Mouse (Mus musculus) midbrain, embryonic 15.5 days (tissue): Measurements from ENCODE around the gene Focad. TPM values are rescaled to one million over a fixed set of nuclear protein-coding genes. Genes with fewer than 3 reads are reported as not detected.
A peak's percentile ranks its signal among the peaks of the same experiment; 100 is the strongest.
"Not testable (repeated sequence)": the region's sequence is repeated elsewhere in the genome, so short reads cannot be mapped to it uniquely, and the experiment has no call there.

Experiments
- ATAC-seq: fragments of 200-750 bp; cut with Nextera tagmentation; replicated peaks from 2 replicates; pipeline ENCODE4 v1.8.0; 2017; ENCODE audit warnings: moderate TSS enrichment
- H3K27ac ChIP-seq: fragments of 300-500 bp; sonication (generic); 2 replicates; pipeline ENCODE4 v1.5.1; 2015; ENCODE audit warnings: mild to moderate bottlenecking, inconsistent platforms
- H3K27me3 ChIP-seq: fragments of 300-500 bp; sonication (generic); replicated peaks from 2 replicates; pipeline ENCODE4 v1.6.1; 2015; ENCODE audit warnings: inconsistent platforms
- H3K36me3 ChIP-seq: fragments of 300-500 bp; sonication (generic); replicated peaks from 2 replicates; pipeline ENCODE4 v1.6.1; 2015; ENCODE audit warnings: inconsistent platforms
- H3K4me1 ChIP-seq: fragments of 300-500 bp; sonication (generic); 2 replicates; pipeline ENCODE4 v1.6.1; 2015; ENCODE audit warnings: inconsistent platforms
- H3K4me2 ChIP-seq: fragments of 300-500 bp; sonication (generic); 2 replicates; pipeline ENCODE4 v1.6.1; 2015; ENCODE audit warnings: inconsistent platforms, mild to moderate bottlenecking, moderate library complexity
- H3K4me3 ChIP-seq: fragments of 300-500 bp; sonication (generic); 2 replicates; pipeline ENCODE4 v1.5.1; 2015; ENCODE audit warnings: mild to moderate bottlenecking, inconsistent platforms
- H3K9ac ChIP-seq: fragments of 300-500 bp; sonication (generic); 2 replicates; pipeline ENCODE4 v1.6.1; 2015; ENCODE audit warnings: mild to moderate bottlenecking, inconsistent platforms
- H3K9me3 ChIP-seq: fragments of 300-500 bp; sonication (generic); 2 replicates; pipeline ENCODE4 v1.6.1; 2016; ENCODE audit warnings: inconsistent platforms
- WGBS: fragments of 180-500 bp; shearing (Covaris S2); methylation state at CpG from one replicate; pipeline ENCODE4 v1.1.7; 2015; ENCODE audit warnings: mixed read lengths; 5-methylcytosine and 5-hydroxymethylcytosine counted together
- polyA plus RNA-seq: library from polyadenylated mRNA; unstranded; fragments of >200 nt; fragmentation: Nextera tagmentation; extraction: Ambion mirVana; gene quantifications from 2 replicates; pipeline ENCODE4 v1.2.1, GENCODE M21; 2015

Focad gene
- polyA plus RNA-seq, 1 experiment from 2014 or later = 15.1 TPM

GRCm38 (mm10) chr4:88390596-88390995 is 296.2 kb downstream of the Focad start:
- not testable (repeated sequence) for H3K9ac ChIP-seq, H3K9me3 ChIP-seq, H3K27ac ChIP-seq, H3K36me3 ChIP-seq, ATAC-seq, H3K4me3 ChIP-seq, H3K4me2 ChIP-seq, H3K27me3 ChIP-seq, H3K4me1 ChIP-seq
- 54% methylated on average over 1 of the region's 1 CpGs for WGBS

DNA sequence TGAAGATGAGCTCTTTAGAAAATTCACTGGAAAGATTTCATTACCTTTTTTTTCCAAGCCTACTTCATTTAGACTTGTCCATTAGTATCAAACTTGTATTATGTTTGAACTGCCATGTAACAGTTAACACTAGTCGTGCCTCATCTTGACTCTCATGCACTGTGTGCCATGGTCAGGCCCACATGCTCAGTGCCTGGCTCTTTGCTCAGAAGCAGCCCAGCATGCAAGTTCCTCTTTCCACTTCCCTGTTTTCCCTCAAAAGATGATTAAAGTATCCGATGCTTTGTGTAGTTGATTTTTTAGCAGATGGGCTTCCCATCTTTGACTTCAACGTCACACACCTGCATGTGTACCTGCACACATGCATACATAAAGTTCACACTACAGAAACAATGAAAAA is 301.3 kb downstream of the Focad start:
- ATAC-seq = no peak
- H3K27me3 ChIP-seq = no peaks in the 10 kb centered on the region
- no peaks in the 10 kb centered on the region for H3K9me3 ChIP-seq
- 92% methylated on average over 3 of the region's 3 CpGs for WGBS
- H3K36me3 ChIP-seq = no peaks in the 10 kb centered on the region
- H3K4me3 ChIP-seq = no peak overlapping the region
- no peak overlapping the region for H3K4me2 ChIP-seq
- no peaks in the 10 kb centered on the region for H3K4me1 ChIP-seq
- no peak overlapping the region for H3K9ac ChIP-seq
- no peak overlapping the region for H3K27ac ChIP-seq

- no peak overlapping the region for H3K4me2 ChIP-seq
- H3K36me3 ChIP-seq = no peaks in the 10 kb centered on the region
- H3K27me3 ChIP-seq = no peaks in the 10 kb centered on the region
- 79% methylated on average over 6 of the region's 6 CpGs for WGBS
- no peak overlapping the region for H3K4me3 ChIP-seq
- no peak overlapping the region for H3K27ac ChIP-seq
- no peak overlapping the region for H3K9ac ChIP-seq
- no peaks in the 10 kb centered on the region for H3K4me1 ChIP-seq
- no peak for ATAC-seq
- H3K9me3 ChIP-seq = no peaks in the 10 kb centered on the region
These were observed 302.6 kb downstream of the Focad start for GRCm38 (mm10) chr4:88396995-88397521.

DNA sequence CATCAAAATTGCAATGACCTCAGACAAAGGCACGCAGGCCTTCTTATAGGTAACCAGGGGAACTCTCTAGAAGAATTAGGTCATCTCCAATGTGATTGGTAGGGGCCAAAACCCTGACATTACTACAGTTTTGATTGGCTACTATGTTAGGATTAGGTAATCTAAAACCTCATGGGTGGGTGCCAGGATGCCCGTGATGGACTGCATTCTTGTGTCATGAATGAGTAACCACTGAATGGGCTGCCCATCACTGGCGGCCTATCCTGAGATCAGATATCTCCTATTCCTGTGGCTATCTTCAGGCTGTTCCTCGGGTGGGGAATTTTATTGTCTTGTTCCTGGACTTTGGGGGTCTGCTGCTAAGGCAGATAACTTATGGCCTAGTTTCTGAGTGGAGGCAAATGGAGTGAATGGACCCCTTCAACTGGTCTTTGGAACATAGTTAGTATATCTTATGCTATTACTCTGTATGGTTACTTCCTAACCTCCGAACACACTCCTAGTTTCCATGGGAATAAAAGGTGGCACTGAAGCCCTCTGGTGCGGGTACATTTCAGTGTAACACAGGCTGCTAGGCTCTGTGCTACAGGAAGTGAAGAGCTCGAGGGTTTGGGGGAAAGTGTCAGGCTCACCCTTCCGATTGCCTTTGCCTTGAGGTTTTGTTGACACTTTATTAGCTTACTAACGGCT is 306.0 kb downstream of the Focad start:
- Histone ChIP-seq H3K9ac (no peak overlapping the region), H3K4me2 (no peak overlapping the region), H3K4me3 (no peak overlapping the region), H3K36me3 (no peaks in the 10 kb centered on the region), H3K27me3 (no peaks in the 10 kb centered on the region), H3K27ac (no peak overlapping the region), H3K9me3 (no peaks in the 10 kb centered on the region), H3K4me1 (no peaks in the 10 kb centered on the region)
- ATAC-seq = no peak
- 82% methylated on average over 9 of the region's 9 CpGs for WGBS

DNA sequence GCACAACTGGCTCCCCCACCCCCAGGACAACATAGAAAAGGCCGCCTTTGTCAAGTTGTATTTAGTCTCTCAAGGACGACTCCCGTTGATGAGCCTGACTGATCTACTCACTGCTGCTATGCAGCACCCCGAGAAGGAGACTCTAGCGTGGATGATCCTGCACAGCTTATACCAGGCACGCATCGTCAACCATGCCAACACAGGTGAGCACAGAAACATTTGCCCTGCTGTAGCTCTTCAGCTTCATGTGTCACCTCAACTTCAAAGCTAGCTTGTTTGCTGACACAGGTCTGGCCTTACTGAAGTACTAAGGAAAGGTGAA is 306.5 kb downstream of the Focad start:
- no peak for ATAC-seq
- Histone ChIP-seq H3K27me3 (no peaks in the 10 kb centered on the region), H3K4me2 (no peak overlapping the region), H3K4me1 (no peaks in the 10 kb centered on the region), H3K4me3 (no peak overlapping the region), H3K36me3 (no peaks in the 10 kb centered on the region), H3K9ac (no peak overlapping the region), H3K27ac (no peak overlapping the region), H3K9me3 (no peaks in the 10 kb centered on the region)
- 85% methylated on average over 7 of the region's 7 CpGs for WGBS

DNA sequence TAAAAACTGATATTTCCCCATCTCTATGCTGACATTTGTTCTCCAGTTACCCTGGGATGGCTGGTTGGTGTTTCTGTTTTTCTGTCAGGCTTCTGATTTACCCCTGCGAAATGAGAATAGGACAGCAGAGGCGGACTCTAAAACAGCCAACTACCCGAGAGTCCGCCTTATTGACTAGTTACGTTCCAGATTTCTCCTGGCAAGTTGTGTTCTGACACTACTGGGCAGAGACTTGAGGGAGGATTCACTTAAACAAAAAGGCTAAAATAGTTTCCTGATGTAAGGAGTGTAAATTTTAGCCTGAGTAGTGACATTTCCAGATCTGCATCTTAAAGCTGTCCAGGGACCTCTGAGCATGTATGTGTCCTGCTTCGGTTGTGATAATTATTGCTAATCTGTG is 308.5 kb downstream of the Focad start:
- H3K36me3 ChIP-seq = no peaks in the 10 kb centered on the region
- H3K27me3 ChIP-seq = no peaks in the 10 kb centered on the region
- no peak overlapping the region for H3K9ac ChIP-seq
- peaks cover 5% of the 10 kb centered on the region; the same call in 1 of the 2 replicates for H3K4me1 ChIP-seq
- WGBS = 94% methylated on average over 6 of the region's 6 CpGs
- no peak overlapping the region for H3K4me3 ChIP-seq
- ATAC-seq = no peak
- H3K4me2 ChIP-seq = no peak overlapping the region
- H3K27ac ChIP-seq = no peak overlapping the region
- no peaks in the 10 kb centered on the region for H3K9me3 ChIP-seq

DNA sequence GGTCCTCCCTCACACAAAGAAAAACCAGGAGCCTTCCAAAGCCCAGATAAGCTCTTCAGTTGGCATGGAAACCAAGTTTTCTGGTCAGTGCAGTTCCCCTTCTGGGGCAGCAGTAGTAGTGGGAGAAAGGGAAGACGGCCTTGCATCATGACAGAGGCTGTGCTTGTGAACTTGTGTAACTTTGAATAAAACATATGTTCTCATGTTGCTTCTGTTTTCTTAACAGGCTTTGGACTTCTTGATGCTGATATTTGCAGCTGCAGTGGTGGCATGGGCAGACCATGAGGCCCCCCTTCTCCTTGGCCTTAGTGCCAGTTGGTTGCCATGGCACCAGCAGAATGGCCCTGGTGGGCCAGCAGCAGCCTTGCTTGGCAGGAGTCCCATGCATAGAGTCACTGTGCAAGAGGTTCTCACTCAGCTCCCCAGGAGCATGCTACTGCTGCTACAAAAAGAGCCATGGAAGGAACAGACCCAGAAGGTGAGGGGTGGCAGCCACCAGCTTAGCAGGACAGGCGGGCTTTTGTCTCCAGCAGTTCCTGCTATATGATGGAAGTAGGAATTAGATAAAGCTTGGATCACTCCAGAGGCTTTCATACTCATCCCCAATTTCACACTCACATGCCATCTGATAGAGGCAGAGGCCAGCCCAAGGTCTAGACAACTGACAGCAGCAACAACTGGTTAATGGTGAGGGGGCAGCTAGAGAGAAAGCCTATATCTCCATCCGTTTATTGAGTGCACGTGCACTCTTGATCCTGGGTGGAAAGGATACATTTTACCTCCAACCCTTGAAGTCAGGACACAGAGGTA is 312.7 kb downstream of the Focad start:
- H3K9ac ChIP-seq = no peak overlapping the region
- H3K36me3 ChIP-seq = no peaks in the 10 kb centered on the region
- H3K9me3 ChIP-seq = no peaks in the 10 kb centered on the region
- H3K27me3 ChIP-seq = no peaks in the 10 kb centered on the region
- no peak overlapping the region for H3K4me3 ChIP-seq
- H3K27ac ChIP-seq = 0 out of 2 replicates have a peak overlapping the region, but pooled peaks have one; percentile 6
- H3K4me2 ChIP-seq = no peak overlapping the region
- ATAC-seq = peak; percentile 96
- H3K4me1 ChIP-seq = peaks cover 5% of the 10 kb centered on the region; the same call in 1 of the 2 replicates
- WGBS = 47% methylated on average over 4 of the region's 4 CpGs

- Histone ChIP-seq H3K4me1 (peaks cover 5% of the 10 kb centered on the region; the same call in 1 of the 2 replicates), H3K4me2 (no peak overlapping the region), H3K4me3 (no peak overlapping the region), H3K9ac (no peak overlapping the region), H3K27me3 (no peaks in the 10 kb centered on the region), H3K9me3 (no peaks in the 10 kb centered on the region), H3K36me3 (no peaks in the 10 kb centered on the region), H3K27ac (no peak overlapping the region)
- no peak for ATAC-seq
- 96% methylated on average over 4 of the region's 4 CpGs for WGBS
These were observed 314.9 kb downstream of the Focad start for GRCm38 (mm10) chr4:88409279-88409678.

DNA sequence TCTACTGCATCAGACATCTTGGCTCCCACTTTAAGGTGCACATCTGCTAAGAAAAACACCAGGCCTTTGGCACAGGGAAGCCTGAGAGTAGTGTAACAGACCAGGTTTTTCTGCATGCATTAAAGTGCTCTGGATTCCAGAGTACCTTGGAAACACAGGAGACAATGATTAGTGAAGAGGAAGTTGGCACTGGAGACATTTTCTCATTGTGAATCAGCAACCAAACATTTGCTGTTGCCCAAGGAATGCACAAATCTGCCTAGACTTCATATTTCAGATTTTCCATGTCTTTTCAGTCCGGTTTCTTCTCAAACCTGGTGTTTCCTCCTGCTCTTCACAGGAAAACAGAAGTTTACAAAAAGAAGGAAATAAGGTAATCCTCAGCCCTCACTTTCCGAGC is 317.9 kb downstream of the Focad start:
- Histone ChIP-seq H3K27ac (no peak overlapping the region), H3K36me3 (no peaks in the 10 kb centered on the region), H3K4me1 (no peaks in the 10 kb centered on the region), H3K4me3 (no peak overlapping the region), H3K9me3 (no peaks in the 10 kb centered on the region), H3K4me2 (no peak overlapping the region), H3K9ac (no peak overlapping the region), H3K27me3 (no peaks in the 10 kb centered on the region)
- 88% methylated on average over 2 of the region's 2 CpGs for WGBS
- no peak for ATAC-seq

GRCm38 (mm10) chr4:88415017-88415416 is 320.6 kb downstream of the Focad start:
- Histone ChIP-seq H3K4me1 (no peaks in the 10 kb centered on the region), H3K4me3 (no peak overlapping the region), H3K27me3 (no peaks in the 10 kb centered on the region), H3K9ac (no peak overlapping the region), H3K4me2 (no peak overlapping the region), H3K36me3 (no peaks in the 10 kb centered on the region), H3K9me3 (no peaks in the 10 kb centered on the region), H3K27ac (no peak overlapping the region)
- 27% methylated on average over 2 of the region's 2 CpGs for WGBS
- no peak for ATAC-seq

GRCm38 (mm10) chr4:88419378-88419777 is 324.9 kb downstream of the Focad start:
- Histone ChIP-seq H3K4me3 (no peak overlapping the region), H3K4me2 (no peak overlapping the region), H3K9me3 (no peaks in the 10 kb centered on the region), H3K36me3 (no peaks in the 10 kb centered on the region), H3K27ac (no peak overlapping the region), H3K27me3 (no peaks in the 10 kb centered on the region), H3K4me1 (no peaks in the 10 kb centered on the region), H3K9ac (no peak overlapping the region)
- ATAC-seq = no peak
- WGBS = 95% methylated on average over 5 of the region's 5 CpGs

DNA sequence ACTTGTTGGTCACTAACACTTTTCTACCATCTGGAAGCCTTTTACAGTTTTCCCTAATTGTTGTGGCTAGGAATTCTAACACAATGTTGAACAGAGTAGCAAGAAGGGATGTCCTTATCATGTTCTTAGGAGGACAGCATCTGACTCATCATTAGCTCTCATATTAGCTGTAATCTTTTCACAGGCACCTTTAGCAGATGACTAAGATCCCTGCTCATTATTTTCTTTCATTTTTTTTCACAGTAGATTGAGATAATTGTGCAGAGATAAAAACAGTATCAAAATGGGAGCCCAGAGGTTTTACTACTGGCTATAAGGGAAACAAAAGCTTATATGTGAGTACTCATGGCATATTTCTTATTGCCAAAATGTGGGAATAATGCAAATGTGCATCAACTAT is 330.1 kb downstream of the Focad start:
- H3K4me1 ChIP-seq = no peaks in the 10 kb centered on the region
- no peaks in the 10 kb centered on the region for H3K36me3 ChIP-seq
- no peak overlapping the region for H3K4me3 ChIP-seq
- H3K4me2 ChIP-seq = no peak overlapping the region
- H3K9me3 ChIP-seq = no peaks in the 10 kb centered on the region
- H3K27me3 ChIP-seq = no peaks in the 10 kb centered on the region
- no peak overlapping the region for H3K9ac ChIP-seq
- no peak overlapping the region for H3K27ac ChIP-seq
- no peak for ATAC-seq
